ENCODE assay signal across 7 mouse cellular contexts in genomic region chr3:88483621-88484020, GRCm38 (mm10). TPM values are rescaled to one million over a fixed set of nuclear protein-coding genes. Genes with fewer than 3 reads are reported as not detected.
DNase-seq lines count a peak whose midpoint lies in the region; ATAC-seq lines count a peak whose summit lies in the region.

No protein-coding gene starts in this region.

- H3K27ac ChIP-seq in embryonic facial prominence, embryonic 14.5 days (replicated peaks; ENCODE audit: low read depth, low read length) = no peak overlapping the region

- no peak overlapping the region for H3K4me2 ChIP-seq in embryonic facial prominence, embryonic 14.5 days (ENCODE audit: low read depth, low read length)

- H3K27me3 ChIP-seq in embryonic facial prominence, embryonic 14.5 days (replicated peaks; ENCODE audit: control insufficient read depth, insufficient read depth, low read length) = peaks cover 7% of the 10 kb centered on the region; the same call in 1 of the 2 replicates

- WGBS in embryonic facial prominence, embryonic 14.5 days = 13% methylated on average over 5 of the region's 5 CpGs

- H3K9ac ChIP-seq in embryonic facial prominence, embryonic 14.5 days (ENCODE audit: low read depth, low read length) = no peak overlapping the region

- H3K9me3 ChIP-seq in embryonic facial prominence, embryonic 14.5 days (ENCODE audit: control insufficient read depth, low read length) = no peaks in the 10 kb centered on the region

- no peak overlapping the region for H3K4me3 ChIP-seq in embryonic facial prominence, embryonic 14.5 days (ENCODE audit: low read depth, low read length)

- peaks cover 77% of the 10 kb centered on the region for H3K36me3 ChIP-seq in embryonic facial prominence, embryonic 14.5 days (ENCODE audit: control insufficient read depth, insufficient read depth, low read length)

- peak; percentile 54; the same call in 1 of the 2 replicates for ATAC-seq in embryonic facial prominence, embryonic 14.5 days (ENCODE audit: low read depth)
- peak; percentile 84 for ATAC-seq in megakaryocyte, adult 5-6 weeks (ENCODE audit: poor library complexity, severe bottlenecking)

- H3K4me1 ChIP-seq in embryonic facial prominence, embryonic 14.5 days (ENCODE audit: control insufficient read depth, insufficient read depth, low read length) = peaks cover 6% of the 10 kb centered on the region

- peak; percentile 87 for DNase-seq in ES-CJ7 (ENCODE audit: low read depth, low spot score)
- DNase-seq in adrenal gland, postnatal 36 days = peak; percentile 80 to 85
- DNase-seq in embryonic facial prominence, embryonic 14.5 days (ENCODE audit: low spot score) = peak; percentile 81
- peak; percentile 86 for DNase-seq in heart, postnatal 4 days
- peak; percentile 70 to 85 for DNase-seq in layer of hippocampus, postnatal 25 days (ENCODE audit: extremely low spot score in 1 of 2, low spot score in 1 of 2)
- DNase-seq in right cerebral cortex, postnatal 10 days (ENCODE audit: low spot score in 2 of 2) = peak; percentile 76 to 83

RNA-seq across cellular contexts. Expression of gene Sema4a, which starts 22.6 kb away (rescaled TPM):
- total RNA-seq in adrenal gland, postnatal 36 days (2021) = 10 to 100 TPM in 1 of 2 experiments, 1 to 10 TPM in 1; 8.9 to 12.6 TPM
- polyA plus RNA-seq in embryonic facial prominence, embryonic 14.5 days (2014; fragmentation: Nextera tagmentation; extraction: Ambion mirVana) = 9.5 and 10.1 TPM in 2 replicates
- total RNA-seq in heart, postnatal 4 days (2021) = 1 to 10 TPM; 1.5 to 1.7 TPM
- 10 to 100 TPM; 33.3 to 42.8 TPM for total RNA-seq in layer of hippocampus, postnatal 25 days (2021)
- 171 and 181 TPM in 2 replicates for total RNA-seq in megakaryocyte, adult 5-6 weeks (2015)
- total RNA-seq in megakaryocyte, adult 5-6 weeks (2017) = 164 and 167 TPM in 2 replicates

RNA-seq across cellular contexts. Expression of gene Lmna, which starts 26.1 kb away (rescaled TPM):
- 100 to 1,000 TPM; 109 to 141 TPM for total RNA-seq in adrenal gland, postnatal 36 days (2021)
- 426 and 482 TPM in 2 replicates for polyA plus RNA-seq in embryonic facial prominence, embryonic 14.5 days (2014; fragmentation: Nextera tagmentation; extraction: Ambion mirVana)
- 100 to 1,000 TPM; 178 to 181 TPM for total RNA-seq in heart, postnatal 4 days (2021)
- 10 to 100 TPM; 35.6 to 38.8 TPM for total RNA-seq in layer of hippocampus, postnatal 25 days (2021)
- total RNA-seq in megakaryocyte, adult 5-6 weeks (2015) = 1.5 and 1.9 TPM in 2 replicates
- 2.5 and 4.5 TPM in 2 replicates for total RNA-seq in megakaryocyte, adult 5-6 weeks (2017)

RNA-seq across cellular contexts. Expression of gene Mex3a, which starts 48.6 kb away (rescaled TPM):
- total RNA-seq in adrenal gland, postnatal 36 days (2021) = 1 to 10 TPM; 3.1 to 4.3 TPM
- polyA plus RNA-seq in embryonic facial prominence, embryonic 14.5 days (2014; fragmentation: Nextera tagmentation; extraction: Ambion mirVana) = 21.5 and 24.7 TPM in 2 replicates
- total RNA-seq in heart, postnatal 4 days (2021) = 10 to 100 TPM; 11.7 TPM
- total RNA-seq in layer of hippocampus, postnatal 25 days (2021) = 1 to 10 TPM; 4.3 to 4.6 TPM
- total RNA-seq in megakaryocyte, adult 5-6 weeks (2015) = 0.04 and 0.05 TPM in 2 replicates
- total RNA-seq in megakaryocyte, adult 5-6 weeks (2017) = 0.04 and 0.18 TPM in 2 replicates

RNA-seq across cellular contexts. Expression of gene Slc25a44, which starts 58.7 kb away (rescaled TPM):
- 10 to 100 TPM; 47.2 to 48.1 TPM for total RNA-seq in adrenal gland, postnatal 36 days (2021)
- 18.1 and 21.4 TPM in 2 replicates for polyA plus RNA-seq in embryonic facial prominence, embryonic 14.5 days (2014; fragmentation: Nextera tagmentation; extraction: Ambion mirVana)
- total RNA-seq in heart, postnatal 4 days (2021) = 10 to 100 TPM; 13.9 to 14.6 TPM
- 10 to 100 TPM; 74.3 to 75.8 TPM for total RNA-seq in layer of hippocampus, postnatal 25 days (2021)
- total RNA-seq in megakaryocyte, adult 5-6 weeks (2015) = 11.4 and 11.6 TPM in 2 replicates
- 17.4 and 18.7 TPM in 2 replicates for total RNA-seq in megakaryocyte, adult 5-6 weeks (2017)

Comparison
In these comparisons a context has a peak if more than half of its experiments do, and no peak if none do; other contexts are left out.
1. RNA of gene Lmna, which starts 26.1 kb away (total RNA-seq): 178 to 181 TPM in heart, postnatal 4 days, 109 to 141 TPM in adrenal gland, postnatal 36 days and 35.6 to 38.8 TPM in layer of hippocampus, postnatal 25 days; 1.5 to 4.5 TPM in megakaryocyte, adult 5-6 weeks; every median in the first group is over 4 times any median in the second.
2. Peak in every context shown above with its lines, with median percentiles within 50 percentile points of each other: DNase-seq.